Mouse (Mus musculus): ENCODE data around the gene Sf3b1. TPM values are rescaled to one million over a fixed set of nuclear protein-coding genes. Genes with fewer than 3 reads are reported as not detected.

Sf3b1 gene
- polyA plus RNA-seq, 1 experiment = 39.0 TPM

- no peaks in the 10 kb centered on the region for H3K27me3 ChIP-seq (ENCODE audit: control insufficient read depth, insufficient read depth, low read length)
- H3K4me1 ChIP-seq (ENCODE audit: control insufficient read depth, insufficient read depth, insufficient read length) = no peaks in the 10 kb centered on the region
- no peak overlapping the region for H3K4me3 ChIP-seq (ENCODE audit: extremely low read depth, insufficient read depth, insufficient read length)
- WGBS = 49% methylated on average over 4 of the region's 4 CpGs
- no peak overlapping the region for H3K27ac ChIP-seq (ENCODE audit: insufficient read depth, low read length)
- no peaks in the 10 kb centered on the region for H3K36me3 ChIP-seq (ENCODE audit: control insufficient read depth, insufficient read depth, low read length)
- no peak for TF ChIP-seq POLR2A (IDR thresholded peaks at IDR 0.05; ENCODE audit: low read depth, low read length)
- peak; percentile 10; the same call in 1 of the 2 replicates for TF ChIP-seq CTCF (IDR thresholded peaks at IDR 0.05; ENCODE audit: extremely low read depth, insufficient read depth, insufficient read length, insufficient replicate concordance)
- DNase-seq (ENCODE audit: low read depth in 1 of 2, low spot score in 2 of 2) = no peak
Observed at GRCm38 (mm10) chr1:54954856-54955255, 72.4 kb downstream of the Sf3b1 start.

GRCm38 (mm10) chr1:54944648-54945047 is 82.6 kb downstream of the Sf3b1 start:
- 52% methylated on average over 3 of the region's 3 CpGs for WGBS
- H3K27me3 ChIP-seq (ENCODE audit: control insufficient read depth, insufficient read depth, low read length) = no peaks in the 10 kb centered on the region
- TF ChIP-seq POLR2A (IDR thresholded peaks at IDR 0.05; ENCODE audit: low read depth, low read length) (no peak), CTCF (IDR thresholded peaks at IDR 0.05; ENCODE audit: extremely low read depth, insufficient read depth, insufficient read length, insufficient replicate concordance) (no peak)
- no peak overlapping the region for H3K27ac ChIP-seq (ENCODE audit: insufficient read depth, low read length)
- no peak for DNase-seq (ENCODE audit: low read depth in 1 of 2, low spot score in 2 of 2)
- peaks cover 3% of the 10 kb centered on the region; the same call in 1 of the 2 replicates for H3K4me1 ChIP-seq (ENCODE audit: control insufficient read depth, insufficient read depth, insufficient read length)
- no peaks in the 10 kb centered on the region for H3K36me3 ChIP-seq (ENCODE audit: control insufficient read depth, insufficient read depth, low read length)
- no peak overlapping the region for H3K4me3 ChIP-seq (ENCODE audit: extremely low read depth, insufficient read depth, insufficient read length)

GRCm38 (mm10) chr1:54935466-54935865 is 91.8 kb downstream of the Sf3b1 start:
- Histone ChIP-seq H3K27me3 (ENCODE audit: control insufficient read depth, insufficient read depth, low read length) (no peaks in the 10 kb centered on the region), H3K36me3 (ENCODE audit: control insufficient read depth, insufficient read depth, low read length) (no peaks in the 10 kb centered on the region), H3K27ac (ENCODE audit: insufficient read depth, low read length) (no peak overlapping the region), H3K4me3 (ENCODE audit: extremely low read depth, insufficient read depth, insufficient read length) (no peak overlapping the region), H3K4me1 (ENCODE audit: control insufficient read depth, insufficient read depth, insufficient read length) (no peaks in the 10 kb centered on the region)
- WGBS = 83% methylated on average over 3 of the region's 3 CpGs
- TF ChIP-seq POLR2A (IDR thresholded peaks at IDR 0.05; ENCODE audit: low read depth, low read length) = no peak
- TF ChIP-seq CTCF (IDR thresholded peaks at IDR 0.05; ENCODE audit: extremely low read depth, insufficient read depth, insufficient read length, insufficient replicate concordance) = no peak
- no peak for DNase-seq (ENCODE audit: low read depth in 1 of 2, low spot score in 2 of 2)

Other genes starting within 250 kb of the Sf3b1 start
- 43.1 and 46.2 TPM in 2 replicates for gene Ankrd44, start 101.1 kb downstream of the Sf3b1 start, polyA plus RNA-seq (2012; rRNA removed)
- 3.1 and 3.3 TPM in 2 replicates for gene Coq10b, start 25.3 kb upstream of the Sf3b1 start, polyA plus RNA-seq (2012; rRNA removed)
- 11.1 and 14.1 TPM in 2 replicates for gene Hspe1, start 60.7 kb upstream of the Sf3b1 start, polyA plus RNA-seq (2012; rRNA removed)
- 9.2 and 9.4 TPM in 2 replicates for gene Hspd1, start 60.8 kb upstream of the Sf3b1 start, polyA plus RNA-seq (2012; rRNA removed)
- gene Mob4, start 103.8 kb upstream of the Sf3b1 start, polyA plus RNA-seq (2012; rRNA removed) = 3.5 and 3.9 TPM in 2 replicates
- gene Rftn2, start 199.3 kb upstream of the Sf3b1 start, polyA plus RNA-seq (2012; rRNA removed) = 1.6 TPM in 2 replicates
- 2.5 and 3.8 TPM in 2 replicates for gene Mars2, start 209.7 kb upstream of the Sf3b1 start, polyA plus RNA-seq (2012; rRNA removed)

Measured in spleen, adult 2 months (tissue).